Mouse (Mus musculus) hindbrain, embryonic 11.5 days (tissue): ENCODE measurements around the gene Slc23a4. TPM values are rescaled to one million over a fixed set of nuclear protein-coding genes. Genes with fewer than 3 reads are reported as not detected.
A peak's percentile ranks its signal among the peaks of the same experiment; 100 is the strongest.

Experiments
- ATAC-seq: fragments of 200-750 bp; cut with Nextera tagmentation; 2 replicates; pipeline ENCODE4 v1.8.0; 2017; ENCODE audit warnings: mild to moderate bottlenecking, moderate TSS enrichment, moderate library complexity; ENCODE audit not compliant: low FRiP score
- DNase-seq: peaks from one replicate; pipeline ENCODE4 v3.0.0-alpha.2; 2015; ENCODE audit warnings: low spot score
- H3K27ac ChIP-seq: fragments of 300-500 bp; sonication (generic); 2 replicates; pipeline ENCODE4 v1.5.1; 2014; ENCODE audit warnings: mild to moderate bottlenecking, low read depth, low read length
- H3K27me3 ChIP-seq: fragments of 300-500 bp; sonication (generic); 2 replicates; pipeline ENCODE4 v1.6.1; 2014; ENCODE audit warnings: mild to moderate bottlenecking, low read length, moderate library complexity, mixed read lengths; ENCODE audit not compliant: control insufficient read depth, insufficient read depth
- H3K36me3 ChIP-seq: fragments of 300-500 bp; sonication (generic); 2 replicates; pipeline ENCODE4 v1.6.1; 2014; ENCODE audit warnings: mild to moderate bottlenecking, low read length, moderate library complexity, mixed read lengths; ENCODE audit not compliant: control insufficient read depth, insufficient read depth
- H3K4me1 ChIP-seq: fragments of 300-500 bp; sonication (generic); replicated peaks from 2 replicates; pipeline ENCODE4 v1.6.1; 2014; ENCODE audit warnings: low read length, mixed read lengths; ENCODE audit not compliant: control insufficient read depth, insufficient read depth
- H3K4me2 ChIP-seq: fragments of 300-500 bp; sonication (generic); replicated peaks from 2 replicates; pipeline ENCODE4 v1.6.1; 2014; ENCODE audit warnings: mild to moderate bottlenecking, low read depth, low read length
- H3K4me3 ChIP-seq: fragments of 300-500 bp; sonication (generic); 2 replicates; pipeline ENCODE4 v1.5.1; 2014; ENCODE audit warnings: low read depth, low read length
- H3K9ac ChIP-seq: fragments of 300-500 bp; sonication (generic); 2 replicates; pipeline ENCODE4 v1.6.1; 2014; ENCODE audit warnings: low read depth, low read length
- H3K9me3 ChIP-seq: fragments of 300-500 bp; sonication (generic); 2 replicates; pipeline ENCODE4 v1.6.1; 2016; ENCODE audit warnings: low read length; ENCODE audit not compliant: control insufficient read depth
- WGBS: fragments of 180-500 bp; shearing (Covaris S2); extraction: QIAGEN DNeasy Blood & Tissue Kit; methylation state at CpG from one replicate; pipeline ENCODE4 v1.1.7; 2014; 5-methylcytosine and 5-hydroxymethylcytosine counted together
- polyA plus RNA-seq: library from polyadenylated mRNA; unstranded; fragments of >200 nt; fragmentation: Nextera tagmentation; extraction: Ambion mirVana; gene quantifications from 2 replicates; pipeline ENCODE4 v1.2.1, GENCODE M21; 2014

The Slc23a4 gene
- polyA plus RNA-seq, 1 experiment from 2014 or later, result 0.49 TPM

DNA sequence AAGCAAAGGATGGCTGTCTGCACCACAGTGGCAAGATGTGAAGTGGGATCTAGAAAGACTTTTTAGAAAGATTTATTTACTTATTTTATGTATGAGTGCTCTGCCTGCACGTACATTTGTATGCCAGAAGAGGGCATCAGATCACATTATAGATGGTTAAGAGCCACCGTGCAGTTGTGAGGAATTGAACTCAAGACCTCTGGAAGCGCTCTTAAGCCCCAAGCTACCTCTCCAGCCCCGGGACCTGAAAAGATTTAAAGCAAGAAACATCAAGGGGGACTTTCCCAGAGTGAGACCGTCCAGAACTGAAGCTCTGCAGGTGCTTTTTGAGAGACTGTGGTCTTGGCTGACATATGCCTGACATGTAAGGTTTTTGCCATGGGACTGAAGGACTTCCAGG lies 51.5 kb downstream of the Slc23a4 start:
- no peaks in the 10 kb centered on the region for H3K36me3 ChIP-seq
- H3K9ac ChIP-seq, result no peak overlapping the region
- DNase-seq (no peak), ATAC-seq (no peak)
- H3K4me2 ChIP-seq, result no peak overlapping the region
- H3K4me1 ChIP-seq, result no peaks in the 10 kb centered on the region
- H3K4me3 ChIP-seq, result no peak overlapping the region
- WGBS, result 69% methylated on average over 5 of the region's 5 CpGs
- H3K27me3 ChIP-seq, result no peaks in the 10 kb centered on the region
- H3K9me3 ChIP-seq, result no peaks in the 10 kb centered on the region
- H3K27ac ChIP-seq, result no peak overlapping the region

DNA sequence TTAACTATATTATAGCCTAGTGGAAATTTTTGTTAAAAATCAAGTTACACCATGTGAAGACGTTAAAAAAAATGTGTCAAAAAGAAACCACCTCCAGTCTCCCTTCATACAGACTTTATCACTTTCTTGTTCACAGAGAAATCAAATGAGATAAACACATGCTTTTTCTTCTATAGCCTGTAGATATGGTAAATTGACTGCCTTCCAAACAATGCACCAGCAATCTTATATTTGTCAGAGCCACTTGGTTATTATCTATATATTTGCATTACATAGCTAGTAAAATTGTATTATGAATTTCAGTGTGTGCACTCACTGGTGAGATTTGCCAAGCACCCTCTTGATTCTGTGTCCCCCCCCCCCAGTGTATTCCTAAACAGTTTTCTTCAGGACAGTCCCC lies 55.6 kb downstream of the Slc23a4 start:
- Histone ChIP-seq H3K4me3 (no peak overlapping the region), H3K9me3 (no peaks in the 10 kb centered on the region), H3K36me3 (no peaks in the 10 kb centered on the region), H3K9ac (no peak overlapping the region), H3K27ac (no peak overlapping the region), H3K4me1 (no peaks in the 10 kb centered on the region), H3K4me2 (no peak overlapping the region), H3K27me3 (no peaks in the 10 kb centered on the region)
- WGBS, result 91% methylated on average over 1 of the region's 1 CpGs
- DNase-seq (no peak), ATAC-seq (no peak)

DNA sequence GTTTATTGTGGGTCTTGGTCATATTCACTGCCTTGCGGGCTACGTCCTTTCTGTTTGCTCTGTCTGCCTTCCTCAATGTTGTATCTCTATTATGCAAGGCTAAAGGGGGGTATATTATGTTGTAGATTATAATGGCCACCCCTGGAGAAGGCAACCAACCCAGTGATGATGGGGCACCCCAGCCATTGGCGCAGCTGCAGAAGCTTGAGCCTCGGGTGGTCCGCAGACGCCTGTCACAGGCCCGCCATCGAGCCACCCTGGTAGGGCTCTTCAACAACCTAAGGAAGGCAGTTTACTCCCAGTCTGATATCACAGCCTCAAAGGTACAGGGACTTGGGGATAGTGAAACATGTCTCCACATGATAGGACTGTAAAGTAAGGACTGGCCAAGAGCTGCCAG lies 60.6 kb downstream of the Slc23a4 start:
- Histone ChIP-seq H3K9ac (no peak overlapping the region), H3K27me3 (no peaks in the 10 kb centered on the region), H3K9me3 (no peaks in the 10 kb centered on the region), H3K4me2 (no peak overlapping the region), H3K4me1 (no peaks in the 10 kb centered on the region), H3K4me3 (no peak overlapping the region), H3K36me3 (no peaks in the 10 kb centered on the region), H3K27ac (no peak overlapping the region)
- WGBS, result 89% methylated on average over 8 of the region's 8 CpGs
- DNase-seq (no peak), ATAC-seq (no peak)

DNA sequence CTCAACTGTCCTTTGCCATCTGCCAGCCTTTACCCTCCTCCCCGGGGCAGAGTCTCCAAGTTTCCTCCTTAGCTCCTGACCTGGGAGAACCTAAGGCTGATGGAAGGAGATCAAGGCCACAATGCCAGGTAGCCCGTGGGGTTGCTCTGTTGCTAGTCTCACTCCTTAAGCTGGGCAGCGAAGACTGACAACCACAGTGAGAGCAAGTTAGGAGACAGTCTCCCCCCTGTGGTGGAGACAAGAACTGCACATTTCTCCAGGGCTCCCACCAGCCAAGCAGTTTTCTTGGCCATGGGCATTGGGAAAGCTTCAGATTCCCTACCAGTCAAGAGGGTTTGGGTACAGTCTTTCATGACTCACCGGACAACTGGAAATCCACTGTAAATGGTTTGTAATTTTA lies 61.0 kb downstream of the Slc23a4 start:
- 50% methylated on average over 4 of the region's 4 CpGs for WGBS

DNA sequence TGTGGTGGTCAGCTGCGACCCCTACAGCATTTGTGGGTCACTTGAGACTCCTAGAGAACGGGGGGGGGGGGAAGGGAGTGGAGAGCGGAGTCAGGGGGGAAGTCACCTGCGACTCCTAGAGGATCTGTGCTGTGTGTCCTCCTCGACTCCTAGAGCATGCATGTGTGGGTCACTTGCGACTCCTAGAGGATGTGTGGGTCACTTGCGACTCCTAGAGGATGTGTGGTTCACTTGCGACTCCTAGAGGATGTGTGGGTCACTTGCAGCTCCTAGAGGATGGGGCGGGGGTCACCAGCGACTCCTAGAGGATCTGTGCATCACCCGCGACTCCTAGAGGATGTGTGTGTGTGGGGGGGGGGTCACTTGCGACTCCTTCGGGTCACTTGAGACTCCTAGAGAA lies 66.3 kb downstream of the Slc23a4 start:
- no peaks in the 10 kb centered on the region for H3K9me3 ChIP-seq
- no peak overlapping the region for H3K27ac ChIP-seq
- WGBS, result 54% methylated on average over 13 of the region's 14 CpGs
- no peak overlapping the region for H3K4me2 ChIP-seq
- H3K4me3 ChIP-seq, result no peak overlapping the region
- H3K4me1 ChIP-seq, result no peaks in the 10 kb centered on the region
- no peak overlapping the region for H3K9ac ChIP-seq
- ATAC-seq, result no peak
- peak; percentile 43 for DNase-seq
- no peaks in the 10 kb centered on the region for H3K36me3 ChIP-seq
- no peaks in the 10 kb centered on the region for H3K27me3 ChIP-seq

More for the DNA sequence above, 61.0 kb downstream of the Slc23a4 start:
- Histone ChIP-seq H3K27me3 (no peaks in the 10 kb centered on the region), H3K27ac (no peak overlapping the region), H3K9ac (no peak overlapping the region), H3K4me3 (no peak overlapping the region), H3K4me2 (no peak overlapping the region), H3K36me3 (no peaks in the 10 kb centered on the region), H3K9me3 (no peaks in the 10 kb centered on the region), H3K4me1 (no peaks in the 10 kb centered on the region)
- ATAC-seq, result no peak
- DNase-seq, result peak; percentile 83

DNA sequence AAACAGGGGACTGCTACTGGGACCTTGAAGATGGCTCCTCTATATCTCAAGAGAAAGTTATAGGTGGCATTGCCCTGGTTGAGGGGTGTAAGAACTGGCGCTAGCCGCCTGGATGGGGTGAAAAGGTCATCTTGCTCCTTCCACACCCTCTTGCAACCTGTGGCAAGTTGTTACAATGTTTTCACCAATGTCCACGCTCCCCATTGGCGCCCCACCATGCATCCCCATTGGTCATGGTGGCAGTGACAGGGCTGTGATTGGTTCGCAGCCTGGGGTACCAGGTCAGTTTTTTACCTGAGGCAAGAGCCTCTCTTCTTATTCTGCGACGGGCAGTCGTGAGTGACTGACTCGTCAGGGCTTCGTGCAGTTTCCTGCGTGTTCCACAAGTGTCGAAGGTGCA lies 67.6 kb downstream of the Slc23a4 start:
- no peak for DNase-seq
- Histone ChIP-seq H3K36me3 (no peaks in the 10 kb centered on the region), H3K4me1 (no peaks in the 10 kb centered on the region), H3K9ac (no peak overlapping the region), H3K9me3 (no peaks in the 10 kb centered on the region), H3K4me3 (no peak overlapping the region), H3K27me3 (no peaks in the 10 kb centered on the region), H3K4me2 (no peak overlapping the region), H3K27ac (no peak overlapping the region)
- 94% methylated on average over 12 of the region's 12 CpGs for WGBS
- ATAC-seq, result no peak

DNA sequence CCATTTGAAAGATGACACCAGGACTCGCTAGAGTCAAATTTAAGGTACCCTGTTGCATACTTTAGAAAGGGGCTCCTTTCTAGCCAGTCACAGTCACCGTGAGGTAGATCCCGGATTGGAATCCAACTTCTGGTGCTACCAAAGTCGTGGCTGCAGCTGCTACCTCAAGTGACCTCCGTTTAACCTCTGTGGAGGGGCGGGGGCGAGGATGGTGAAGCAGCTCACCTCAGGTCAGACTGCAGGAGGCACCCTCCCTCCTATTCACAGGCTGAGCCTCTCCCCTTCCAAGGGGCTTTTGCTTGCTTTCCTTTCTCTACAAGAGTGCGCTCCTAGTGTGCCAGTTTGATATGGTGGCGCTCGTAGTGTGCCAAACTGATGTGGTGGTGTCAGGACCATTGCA lies 68.2 kb downstream of the Slc23a4 start, which contains the start of gene Stra8:
Stra8 (plus strand) TSS at position 208 of the 400 bp plus-strand sequence.
- 46% methylated on average over 10 of the region's 10 CpGs for WGBS
- Histone ChIP-seq H3K4me1 (no peaks in the 10 kb centered on the region), H3K36me3 (no peaks in the 10 kb centered on the region), H3K4me2 (no peak within 1 kb of the TSS), H3K9ac (no peak within 1 kb of the TSS), H3K9me3 (no peaks in the 10 kb centered on the region), H3K27me3 (no peaks in the 10 kb centered on the region), H3K27ac (no peak within 1 kb of the TSS), H3K4me3 (no peak within 1 kb of the TSS)
- no peak for ATAC-seq
- no peak for DNase-seq

DNA sequence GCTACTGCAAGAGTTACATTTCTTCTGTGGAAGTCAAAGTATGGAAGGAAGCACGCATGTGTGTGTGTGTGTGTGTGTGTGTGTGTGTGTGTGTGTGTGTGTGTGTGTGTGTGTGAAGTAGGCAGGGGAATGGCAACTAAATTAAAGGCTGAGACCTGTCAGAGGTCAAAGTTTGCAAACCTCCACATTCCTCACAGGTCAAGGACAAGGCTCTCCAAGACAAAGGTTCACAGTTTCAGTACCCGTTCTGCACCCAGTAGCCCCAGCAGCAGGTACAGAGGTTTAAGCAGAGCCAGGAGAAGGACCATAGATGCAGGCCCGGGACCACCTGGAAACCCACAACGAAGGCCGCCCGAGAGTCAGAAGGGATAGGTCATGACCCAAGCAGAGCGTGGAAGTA lies 69.1 kb downstream of the Slc23a4 start:
- Histone ChIP-seq H3K36me3 (no peaks in the 10 kb centered on the region), H3K4me2 (no peak overlapping the region), H3K27me3 (no peaks in the 10 kb centered on the region), H3K9me3 (no peaks in the 10 kb centered on the region), H3K4me3 (no peak overlapping the region), H3K27ac (no peak overlapping the region), H3K4me1 (no peaks in the 10 kb centered on the region), H3K9ac (no peak overlapping the region)
- WGBS, result 89% methylated on average over 7 of the region's 7 CpGs
- ATAC-seq, result no peak
- no peak for DNase-seq

DNA sequence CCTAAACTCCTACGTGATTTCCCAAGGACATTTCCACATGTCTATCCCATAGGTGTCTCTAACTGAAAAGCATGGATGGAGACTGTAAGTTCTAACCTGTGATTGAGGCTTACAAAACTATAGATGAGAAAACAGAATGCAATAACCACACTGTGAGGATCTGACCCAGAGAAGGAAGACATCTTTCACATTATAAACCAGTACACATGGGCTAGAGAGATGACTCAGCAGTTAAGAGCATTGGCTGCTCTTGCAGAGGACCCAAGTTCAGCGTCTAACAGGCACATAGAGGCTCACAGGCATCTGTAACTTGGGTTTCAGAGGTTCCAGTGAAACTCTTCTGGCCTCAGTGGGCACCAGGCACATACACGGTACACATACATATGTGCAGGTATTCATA lies 73.7 kb downstream of the Slc23a4 start:
- Histone ChIP-seq H3K27ac (no peak overlapping the region), H3K27me3 (no peaks in the 10 kb centered on the region), H3K9me3 (no peaks in the 10 kb centered on the region), H3K4me1 (no peaks in the 10 kb centered on the region), H3K4me2 (no peak overlapping the region), H3K9ac (no peak overlapping the region), H3K4me3 (no peak overlapping the region), H3K36me3 (no peaks in the 10 kb centered on the region)
- ATAC-seq, result no peak
- 84% methylated on average over 3 of the region's 3 CpGs for WGBS
- DNase-seq, result no peak
